Mouse (Mus musculus) ES-E14 (cell line): ENCODE measurements around the gene Tial1. TPM values are rescaled to one million over a fixed set of nuclear protein-coding genes. Genes with fewer than 3 reads are reported as not detected.
A peak's percentile ranks its signal among the peaks of the same experiment; 100 is the strongest.

Experiments used
- DNase-seq: peaks from one replicate; pipeline ENCODE4 v3.0.0-alpha.2; 2013; ENCODE audit warnings: low read depth, low spot score
- H3K27ac ChIP-seq: 2 replicates; pipeline ENCODE4 v1.5.1; 2012; ENCODE audit warnings: low read depth, mild to moderate bottlenecking, low read length, moderate library complexity, mixed read lengths; ENCODE audit not compliant: poor library complexity, insufficient read depth, severe bottlenecking
- H3K36me3 ChIP-seq: 2 replicates; pipeline ENCODE4 v1.6.1; 2012; ENCODE audit warnings: mild to moderate bottlenecking, low read length, moderate library complexity, mixed read lengths; ENCODE audit not compliant: control insufficient read depth, poor library complexity, insufficient read depth, severe bottlenecking
- H3K4me1 ChIP-seq, 2 experiments: fragments of 150-350 bp in 1 of 2; sonication (generic) in 1 of 2; 2 replicates each; pipeline ENCODE4 v1.6.1; 2012; ENCODE audit warnings: low read length in 2 of 2, mild to moderate bottlenecking in 1 of 2, mixed read lengths in 1 of 2; ENCODE audit not compliant: control insufficient read depth in 2 of 2, insufficient read depth in 2 of 2, poor library complexity in 1 of 2
- H3K4me3 ChIP-seq, 2 experiments: fragments of 150-350 bp in 1 of 2; sonication (generic) in 1 of 2; 2 replicates each; pipeline ENCODE4 v1.5.1; 2012; ENCODE audit warnings: low read length in 2 of 2, low read depth in 1 of 2, mild to moderate bottlenecking in 1 of 2, mixed read lengths in 1 of 2; ENCODE audit not compliant: insufficient read depth in 1 of 2, poor library complexity in 1 of 2, severe bottlenecking in 1 of 2
- H3K9ac ChIP-seq: 2 replicates; pipeline ENCODE4 v1.6.1; 2012; ENCODE audit warnings: low read depth, mild to moderate bottlenecking, low read length, mixed read lengths; ENCODE audit not compliant: poor library complexity, insufficient read depth, severe bottlenecking
- H3K9me3 ChIP-seq: fragments of 150-350 bp; sonication (generic); 2 replicates; pipeline ENCODE4 v1.6.1; 2012; ENCODE audit warnings: low read depth, mild to moderate bottlenecking, low read length; ENCODE audit not compliant: control insufficient read depth, insufficient read depth
- CHD2 ChIP-seq: IDR thresholded peaks from 2 replicates; pipeline ENCODE4 v1.6.1; 2014; ENCODE audit warnings: mild to moderate bottlenecking, low read depth, low read length, inconsistent platforms
- HCFC1 ChIP-seq: IDR thresholded peaks from 2 replicates; pipeline ENCODE4 v1.6.1; 2012; ENCODE audit warnings: low read length, inconsistent platforms, borderline replicate concordance; ENCODE audit not compliant: insufficient read depth
- MAFK ChIP-seq: IDR thresholded peaks from 2 replicates; pipeline ENCODE4 v1.6.1; 2014; ENCODE audit warnings: mild to moderate bottlenecking, low read depth, low read length, inconsistent platforms; ENCODE audit not compliant: insufficient read depth
- ZC3H11A ChIP-seq: IDR thresholded peaks from 2 replicates; pipeline ENCODE4 v1.6.1; 2012; ENCODE audit warnings: low read depth, mild to moderate bottlenecking, inconsistent platforms, low read length, borderline replicate concordance
- ZNF384 ChIP-seq: IDR thresholded peaks from 2 replicates; pipeline ENCODE4 v1.6.1; 2012; ENCODE audit warnings: low read depth, low read length, inconsistent platforms
- in situ Hi-C, 2 experiments: fragments of 600-800 bp; cut with MboI; formaldehyde crosslinking; loops; one replicate each; pipeline ENCODE4 v1.15.1; 2025; ENCODE audit warnings: low sequenced_read_pairs in 2 of 2, inconsistent platforms in 1 of 2; ENCODE audit not compliant: unreplicated experiment in 2 of 2
- total RNA-seq: library from RNA; depleted of rRNA; stranded (reverse); fragments of 300-350 nt; gene quantifications from 2 replicates; pipeline ENCODE4 v1.2.3, GENCODE M21; 2012

Tial1 gene
- total RNA-seq, 1 experiment: 73.7 TPM

- Histone ChIP-seq H3K27ac (peak overlapping the region; percentile 89; the same call in 1 of the 2 replicates), H3K4me3 (peak overlapping the region; percentile 85 to 98), H3K4me1 (peaks cover 0 to 2% of the 10 kb centered on the region in 2 experiments; a peak in 1 of 4 replicates), H3K9ac (peak overlapping the region; percentile 97), H3K36me3 (no peaks in the 10 kb centered on the region), H3K9me3 (no peaks in the 10 kb centered on the region)
- in situ Hi-C loops: no loop called here
- TF ChIP-seq MAFK: peak; percentile 62
- no peak for TF ChIP-seq HCFC1
- TF ChIP-seq CHD2: no peak
- TF ChIP-seq ZC3H11A: no peak
- TF ChIP-seq ZNF384: no peak
- peak; percentile 26 for DNase-seq
Observed at GRCm38 (mm10) chr7:128460131-128460864, 1.2 kb downstream of the Tial1 start.

DNA sequence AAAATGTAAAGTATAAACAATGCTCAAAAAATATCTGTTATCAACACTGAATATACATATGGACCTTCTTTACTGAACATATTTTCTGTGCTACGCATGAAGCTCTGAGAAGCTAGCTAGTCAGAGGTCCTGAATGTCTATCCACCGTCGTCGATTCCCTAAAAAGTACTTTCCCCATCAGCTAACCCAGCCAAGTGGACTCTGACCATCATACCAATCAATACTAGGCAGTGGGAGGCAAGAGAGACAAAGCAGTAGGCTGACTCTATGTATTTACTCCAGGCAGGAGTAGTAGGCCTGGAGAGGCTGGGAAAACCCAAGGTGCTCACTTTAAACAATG, 1.8 kb downstream of the Tial1 start:
- peak overlapping the region; percentile 85 to 98 for H3K4me3 ChIP-seq
- H3K9ac ChIP-seq: peak overlapping the region; percentile 97; the same call in 1 of the 2 replicates
- H3K9me3 ChIP-seq: no peaks in the 10 kb centered on the region
- H3K36me3 ChIP-seq: no peaks in the 10 kb centered on the region
- DNase-seq: peak; percentile 8
- no peak overlapping the region; the same call in 1 of the 2 replicates for H3K27ac ChIP-seq
- no peak for TF ChIP-seq ZC3H11A
- TF ChIP-seq ZNF384: no peak
- no peak for TF ChIP-seq CHD2
- no peak for TF ChIP-seq MAFK
- no peak for TF ChIP-seq HCFC1
- H3K4me1 ChIP-seq: peaks cover 0 to 2% of the 10 kb centered on the region in 2 experiments; a peak in 1 of 4 replicates
- in situ Hi-C loops: no loop called here

- Histone ChIP-seq H3K9ac (no peak overlapping the region), H3K27ac (no peak overlapping the region), H3K9me3 (no peaks in the 10 kb centered on the region), H3K36me3 (no peaks in the 10 kb centered on the region; the same call in 1 of the 2 replicates), H3K4me3 (no peak overlapping the region), H3K4me1 (peaks cover 0 to 2% of the 10 kb centered on the region in 2 experiments; a peak in 1 of 4 replicates)
- DNase-seq: no peak
- in situ Hi-C loops: no loop called here
- TF ChIP-seq ZC3H11A (no peak), CHD2 (no peak), ZNF384 (no peak), HCFC1 (no peak), MAFK (no peak)
Observed at GRCm38 (mm10) chr7:128458011-128458410, 3.5 kb downstream of the Tial1 start.

- Histone ChIP-seq H3K36me3 (peaks cover 2% of the 10 kb centered on the region), H3K4me1 (no peaks in the 10 kb centered on the region), H3K27ac (no peak overlapping the region), H3K9me3 (no peaks in the 10 kb centered on the region), H3K9ac (no peak overlapping the region), H3K4me3 (no peak overlapping the region)
- no peak for DNase-seq
- in situ Hi-C loops: no loop called here
- TF ChIP-seq MAFK (no peak), HCFC1 (no peak), ZC3H11A (no peak), CHD2 (no peak), ZNF384 (no peak)
Observed at GRCm38 (mm10) chr7:128452731-128453130, 8.8 kb downstream of the Tial1 start.
